Mouse (Mus musculus): ENCODE results near the gene Paqr9.

DNA sequence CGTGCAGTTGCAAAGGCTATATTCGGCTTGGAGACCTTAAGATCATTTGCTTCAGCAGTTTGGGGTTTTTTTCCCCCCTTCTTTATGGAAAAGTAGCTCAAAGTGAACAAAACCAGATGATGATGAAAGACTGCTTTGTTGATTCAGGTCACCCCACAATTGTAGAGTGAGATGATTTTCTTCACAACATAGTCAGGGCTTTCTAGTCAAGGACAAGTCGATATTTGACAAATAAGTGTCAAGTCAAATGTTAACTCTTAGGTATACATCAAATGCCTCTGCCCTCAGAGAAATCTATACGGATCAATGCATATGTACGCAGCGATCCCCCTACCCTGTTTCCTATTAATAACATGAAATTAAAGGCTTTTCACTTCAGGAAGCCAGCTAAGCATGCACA, 17.0 kb upstream of the Paqr9 start:
- TF ChIP-seq POLR2A (IDR thresholded peaks at IDR 0.05; ENCODE audit: low read depth, low read length) = no peak
- no peak for TF ChIP-seq CTCF (conservative IDR thresholded peaks at IDR 0.05; ENCODE audit: insufficient read depth, insufficient read length, low read depth, low read length)

Data from kidney, adult 2 months (tissue).